Mouse (Mus musculus) heart, embryonic 10.5 days (tissue): ENCODE measurements around the gene Tpra1. TPM values are rescaled to one million over a fixed set of nuclear protein-coding genes. Genes with fewer than 3 reads are reported as not detected.
A peak's percentile ranks its signal among the peaks of the same experiment; 100 is the strongest.

ENCODE experiments used
- DNase-seq: peaks from one replicate; pipeline ENCODE4 v3.0.0-alpha.2; 2017; ENCODE audit warnings: low spot score
- H3K27ac ChIP-seq: fragments of 300-500 bp; sonication (generic); 2 replicates; pipeline ENCODE4 v1.5.1; 2016; ENCODE audit warnings: mild to moderate bottlenecking
- H3K27me3 ChIP-seq: fragments of 300-500 bp; sonication (generic); 2 replicates; pipeline ENCODE4 v1.6.1; 2016; ENCODE audit warnings: mild to moderate bottlenecking; ENCODE audit not compliant: poor library complexity, insufficient read depth, severe bottlenecking
- H3K36me3 ChIP-seq: fragments of 300-500 bp; sonication (generic); 2 replicates; pipeline ENCODE4 v1.6.1; 2016; ENCODE audit warnings: mild to moderate bottlenecking, moderate library complexity
- H3K4me1 ChIP-seq: fragments of 300-500 bp; sonication (generic); 2 replicates; pipeline ENCODE4 v1.6.1; 2016; ENCODE audit warnings: mild to moderate bottlenecking
- H3K4me3 ChIP-seq: fragments of 300-500 bp; sonication (generic); 2 replicates; pipeline ENCODE4 v1.5.1; 2016; ENCODE audit warnings: mild to moderate bottlenecking, moderate library complexity
- H3K9me3 ChIP-seq: fragments of 300-500 bp; sonication (generic); 2 replicates; pipeline ENCODE4 v1.6.1; 2016; ENCODE audit warnings: mild to moderate bottlenecking, moderate library complexity
- WGBS: fragments of 180-500 bp; shearing (Covaris S2); methylation state at CpG from one replicate; pipeline ENCODE4 v1.1.7; 2016; 5-methylcytosine and 5-hydroxymethylcytosine counted together
- polyA plus RNA-seq: library from polyadenylated mRNA; unstranded; fragments of >200 nt; fragmentation: Nextera tagmentation; extraction: Ambion mirVana; gene quantifications from 2 replicates; pipeline ENCODE4 v1.2.1, GENCODE M21; 2016

Tpra1 gene
- 46.1 and 52.4 TPM in 2 replicates for polyA plus RNA-seq

GRCm38 (mm10) chr6:88901947-88902820, at the start of gene Tpra1:
TSS of gene Tpra1 (plus strand) at chr6:88902251.
- peaks cover 3% of the 10 kb centered on the region; the same call in 1 of the 2 replicates for H3K36me3 ChIP-seq
- 2% methylated on average over 66 of the region's 66 CpGs for WGBS
- H3K27ac ChIP-seq: peak within 1 kb of the TSS; percentile 94
- peak within 1 kb of the TSS; percentile 85 for H3K4me3 ChIP-seq
- no peaks in the 10 kb centered on the region for H3K9me3 ChIP-seq
- H3K27me3 ChIP-seq: no peaks in the 10 kb centered on the region
- DNase-seq: peak; percentile 98
- H3K4me1 ChIP-seq: peaks cover 62% of the 10 kb centered on the region

GRCm38 (mm10) chr6:88854509-88854908, 47.5 kb upstream of the Tpra1 start:
- H3K27ac ChIP-seq: no peak overlapping the region
- peaks cover 25% of the 10 kb centered on the region for H3K4me1 ChIP-seq
- no peaks in the 10 kb centered on the region for H3K27me3 ChIP-seq
- WGBS: 75% methylated on average over 5 of the region's 5 CpGs
- no peak overlapping the region for H3K4me3 ChIP-seq
- H3K9me3 ChIP-seq: no peaks in the 10 kb centered on the region
- DNase-seq: no peak
- H3K36me3 ChIP-seq: 0 out of 2 replicates have a peak, but pooled peaks cover 2% of the 10 kb centered on the region

- 20% methylated on average over 5 of the region's 5 CpGs for WGBS
- H3K27me3 ChIP-seq: no peaks in the 10 kb centered on the region
- DNase-seq: no peak
- H3K36me3 ChIP-seq: 0 out of 2 replicates have a peak, but pooled peaks cover 2% of the 10 kb centered on the region
- no peak overlapping the region for H3K4me3 ChIP-seq
- H3K9me3 ChIP-seq: no peaks in the 10 kb centered on the region
- H3K27ac ChIP-seq: peak overlapping the region; percentile 89; the same call in 1 of the 2 replicates
- H3K4me1 ChIP-seq: peaks cover 25% of the 10 kb centered on the region
Measured at GRCm38 (mm10) chr6:88855636-88856035, 46.4 kb upstream of the Tpra1 start.

- Histone ChIP-seq H3K4me3 (peak overlapping the region; percentile 12; the same call in 1 of the 2 replicates), H3K27ac (peak overlapping the region; percentile 89), H3K36me3 (peaks cover 8% of the 10 kb centered on the region; the same call in 1 of the 2 replicates), H3K9me3 (no peaks in the 10 kb centered on the region), H3K4me1 (peaks cover 27% of the 10 kb centered on the region), H3K27me3 (no peaks in the 10 kb centered on the region)
- DNase-seq: peak; percentile 90
- 22% methylated on average over 9 of the region's 9 CpGs for WGBS
Measured at GRCm38 (mm10) chr6:88857249-88857648, 44.8 kb upstream of the Tpra1 start.

GRCm38 (mm10) chr6:88857830-88858229, 44.2 kb upstream of the Tpra1 start:
- 68% methylated on average over 6 of the region's 6 CpGs for WGBS
- no peak for DNase-seq

GRCm38 (mm10) chr6:88858341-88858740, 43.7 kb upstream of the Tpra1 start:
- 55% methylated on average over 7 of the region's 7 CpGs for WGBS
- Histone ChIP-seq H3K9me3 (no peaks in the 10 kb centered on the region), H3K36me3 (peaks cover 8% of the 10 kb centered on the region; the same call in 1 of the 2 replicates), H3K4me1 (peaks cover 21% of the 10 kb centered on the region), H3K4me3 (no peak overlapping the region), H3K27me3 (no peaks in the 10 kb centered on the region), H3K27ac (peak overlapping the region; percentile 89)
- no peak for DNase-seq

More at GRCm38 (mm10) chr6:88857830-88858229, 44.2 kb upstream of the Tpra1 start:
- H3K27me3 ChIP-seq: no peaks in the 10 kb centered on the region
- no peaks in the 10 kb centered on the region for H3K9me3 ChIP-seq
- H3K36me3 ChIP-seq: peaks cover 8% of the 10 kb centered on the region; the same call in 1 of the 2 replicates
- no peak overlapping the region for H3K4me3 ChIP-seq
- peak overlapping the region; percentile 89 for H3K27ac ChIP-seq
- peaks cover 26% of the 10 kb centered on the region for H3K4me1 ChIP-seq

GRCm38 (mm10) chr6:88860914-88861313, 41.1 kb upstream of the Tpra1 start:
- Histone ChIP-seq H3K27ac (no peak overlapping the region), H3K4me1 (peaks cover 21% of the 10 kb centered on the region), H3K9me3 (no peaks in the 10 kb centered on the region), H3K4me3 (no peak overlapping the region), H3K27me3 (0 out of 2 replicates have a peak, but pooled peaks cover 9% of the 10 kb centered on the region), H3K36me3 (peaks cover 8% of the 10 kb centered on the region; the same call in 1 of the 2 replicates)
- 12% methylated on average over 2 of the region's 2 CpGs for WGBS
- DNase-seq: no peak

- Histone ChIP-seq H3K36me3 (peaks cover 8% of the 10 kb centered on the region; the same call in 1 of the 2 replicates), H3K27ac (no peak overlapping the region), H3K9me3 (no peaks in the 10 kb centered on the region), H3K4me3 (no peak overlapping the region), H3K27me3 (0 out of 2 replicates have a peak, but pooled peaks cover 9% of the 10 kb centered on the region), H3K4me1 (peaks cover 2% of the 10 kb centered on the region; the same call in 1 of the 2 replicates)
- no peak for DNase-seq
- WGBS: 79% methylated on average over 7 of the region's 7 CpGs
Measured at GRCm38 (mm10) chr6:88865704-88866103, 36.3 kb upstream of the Tpra1 start.

- Histone ChIP-seq H3K27ac (no peak overlapping the region), H3K4me3 (no peak overlapping the region), H3K36me3 (no peaks in the 10 kb centered on the region), H3K27me3 (peaks cover 39% of the 10 kb centered on the region), H3K9me3 (no peaks in the 10 kb centered on the region), H3K4me1 (peaks cover 12% of the 10 kb centered on the region; the same call in 1 of the 2 replicates)
- no peak for DNase-seq
- 80% methylated on average over 7 of the region's 7 CpGs for WGBS
Measured at GRCm38 (mm10) chr6:88869459-88869858, 32.6 kb upstream of the Tpra1 start.

GRCm38 (mm10) chr6:88870594-88870993, 31.5 kb upstream of the Tpra1 start:
- Histone ChIP-seq H3K36me3 (no peaks in the 10 kb centered on the region), H3K4me3 (no peak overlapping the region), H3K4me1 (peaks cover 19% of the 10 kb centered on the region), H3K27me3 (peaks cover 40% of the 10 kb centered on the region), H3K27ac (no peak overlapping the region), H3K9me3 (no peaks in the 10 kb centered on the region)
- no peak for DNase-seq
- 67% methylated on average over 4 of the region's 4 CpGs for WGBS

GRCm38 (mm10) chr6:88871546-88871945, 30.5 kb upstream of the Tpra1 start:
- Histone ChIP-seq H3K36me3 (no peaks in the 10 kb centered on the region), H3K4me3 (no peak overlapping the region), H3K27ac (no peak overlapping the region), H3K4me1 (peaks cover 19% of the 10 kb centered on the region), H3K27me3 (peaks cover 45% of the 10 kb centered on the region), H3K9me3 (no peaks in the 10 kb centered on the region)
- 50% methylated on average over 8 of the region's 8 CpGs for WGBS
- no peak for DNase-seq

GRCm38 (mm10) chr6:88872811-88873210, 29.2 kb upstream of the Tpra1 start:
- Histone ChIP-seq H3K4me1 (peaks cover 19% of the 10 kb centered on the region), H3K9me3 (no peaks in the 10 kb centered on the region), H3K27me3 (peaks cover 45% of the 10 kb centered on the region), H3K36me3 (no peaks in the 10 kb centered on the region), H3K4me3 (no peak overlapping the region), H3K27ac (no peak overlapping the region)
- WGBS: 26% methylated on average over 7 of the region's 7 CpGs
- DNase-seq: no peak
